Mouse (Mus musculus): ENCODE measurements at regions not wholly inside any gene's neighbourhood (a gene's known extent, or its start where the extent isn't known, plus 50 kb on each side); places are given as distances from the start of the nearest gene placed in this dataset.
"Not testable (repeated sequence)": the region's sequence is repeated elsewhere in the genome, so short reads cannot be mapped to it uniquely, and the experiment has no call there.

DNA sequence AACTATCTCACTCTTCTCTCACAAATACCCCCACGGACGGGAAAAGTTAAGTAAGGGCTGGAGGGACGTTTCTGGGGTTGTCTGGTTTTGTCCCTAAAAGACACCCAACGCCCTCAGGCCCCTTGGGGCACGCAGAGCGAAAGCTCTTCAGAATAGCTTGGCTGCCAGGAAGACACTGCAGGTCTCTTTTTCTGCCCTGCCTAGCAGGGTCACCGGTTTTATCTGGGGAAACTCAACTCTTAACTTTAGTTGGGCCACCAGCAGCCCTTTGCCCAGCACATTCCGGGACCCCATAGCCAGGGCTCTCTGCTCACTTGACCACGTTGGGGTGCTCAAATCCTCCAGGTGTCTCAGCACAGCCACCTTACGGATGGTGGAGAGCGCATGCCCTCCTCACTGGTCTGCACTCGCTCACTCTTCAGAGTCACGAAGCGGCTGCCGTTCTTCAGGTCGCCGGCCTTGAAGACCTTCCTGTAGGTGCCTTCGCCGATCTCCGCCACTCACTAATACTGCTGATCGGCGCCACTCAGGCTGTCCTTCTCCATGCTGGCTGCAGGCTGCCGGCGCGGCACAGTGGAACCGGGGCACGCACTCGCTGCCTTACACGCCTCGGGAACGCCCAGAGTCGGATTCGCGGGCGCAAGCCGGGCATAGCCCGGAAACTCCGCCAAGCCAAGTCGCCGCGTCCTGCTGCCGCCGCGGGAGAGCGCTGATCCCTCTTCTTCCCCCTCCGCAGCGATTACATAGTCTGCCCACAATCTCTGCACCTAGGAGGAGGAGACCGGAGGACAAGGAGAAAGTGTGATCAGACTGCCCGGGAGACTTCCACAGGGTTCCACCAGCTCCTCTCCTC lies 83.0 kb downstream of the Ulbp1 start:
- peak in 1 of 2 experiments; percentile 30 for DNase-seq (ENCODE audit: low spot score in 2 of 2)

DNA sequence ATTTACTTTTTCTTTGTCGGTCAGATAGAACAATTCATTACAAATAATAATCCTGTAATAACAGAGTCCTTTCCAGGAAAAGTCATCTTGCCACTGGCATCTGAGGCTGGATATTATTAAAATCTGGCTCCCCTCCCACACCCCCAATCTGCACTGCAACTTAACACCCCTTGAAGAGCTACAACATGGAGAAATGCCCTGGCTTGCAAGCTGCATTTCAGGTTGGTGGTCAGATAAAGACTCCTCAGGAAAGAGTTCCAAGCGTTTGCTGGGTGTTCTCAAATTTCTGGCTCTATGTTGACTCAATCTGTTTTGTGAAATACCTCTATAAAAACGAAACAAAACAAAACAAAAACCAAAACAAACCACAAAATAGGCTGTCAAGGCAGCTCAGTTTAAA lies 114.6 kb downstream of the Ulbp1 start:
- not testable (repeated sequence) for DNase-seq (ENCODE audit: low spot score in 2 of 2)

DNA sequence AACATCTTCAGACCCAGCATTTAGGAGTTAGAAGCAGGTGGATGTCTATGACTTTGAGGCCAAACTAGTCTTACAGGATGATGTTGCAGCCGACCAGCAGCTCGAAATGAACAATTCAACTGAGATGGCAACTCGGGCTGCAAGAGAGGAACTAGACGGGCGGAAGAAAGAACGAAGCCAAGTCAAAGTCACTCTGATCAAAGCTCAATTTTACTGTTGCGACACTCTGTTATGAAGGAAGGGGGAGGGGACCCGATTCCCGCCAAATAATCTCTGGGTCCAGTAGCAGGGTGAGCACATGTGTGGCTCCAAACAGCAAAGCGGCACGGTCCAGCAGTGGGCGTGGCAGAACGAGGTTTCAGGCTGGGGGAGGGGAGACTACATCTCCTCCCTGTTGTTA lies 129.1 kb downstream of the Ulbp1 start:
- not testable (repeated sequence) for DNase-seq (ENCODE audit: low spot score in 2 of 2)

GRCm38 (mm10) chr10:7343736-7344135 lies 129.7 kb downstream of the Ulbp1 start:
- not testable (repeated sequence) for DNase-seq (ENCODE audit: low spot score in 2 of 2)

DNA sequence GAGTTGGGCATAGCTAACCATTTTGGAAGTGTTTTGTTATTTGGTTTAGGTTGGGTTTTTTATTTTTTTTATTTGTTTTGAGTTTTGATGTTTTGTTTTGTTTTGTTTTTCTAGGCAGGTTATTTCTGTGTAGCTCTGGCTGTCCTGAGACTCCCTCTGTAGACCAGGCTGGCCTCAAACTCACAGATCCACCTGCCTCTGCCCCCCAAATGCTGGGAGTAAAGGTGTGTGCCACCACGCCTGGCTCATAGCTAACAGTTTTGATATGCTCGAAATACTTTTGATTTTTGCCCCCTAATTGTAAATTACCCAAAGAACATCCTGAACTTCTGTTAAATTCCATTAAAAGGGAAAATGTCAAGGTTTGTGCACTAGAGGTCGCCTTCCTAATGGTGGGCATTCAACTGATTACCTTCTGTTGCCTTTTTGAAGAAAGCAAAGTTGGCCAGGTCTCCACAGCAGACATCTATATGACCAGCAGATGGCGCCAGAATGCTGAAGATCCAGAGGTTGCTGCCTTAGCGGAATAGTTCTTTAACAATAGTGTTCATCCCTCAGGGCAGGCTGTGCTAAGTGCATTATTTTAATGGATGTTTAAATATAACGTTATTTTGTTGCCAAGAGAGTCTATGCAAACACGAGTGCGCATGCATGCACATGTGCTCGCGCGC lies 121.2 kb upstream of the Cnksr3 start:
- peak; percentile 78 to 80 for DNase-seq (ENCODE audit: low spot score in 2 of 2)

DNA sequence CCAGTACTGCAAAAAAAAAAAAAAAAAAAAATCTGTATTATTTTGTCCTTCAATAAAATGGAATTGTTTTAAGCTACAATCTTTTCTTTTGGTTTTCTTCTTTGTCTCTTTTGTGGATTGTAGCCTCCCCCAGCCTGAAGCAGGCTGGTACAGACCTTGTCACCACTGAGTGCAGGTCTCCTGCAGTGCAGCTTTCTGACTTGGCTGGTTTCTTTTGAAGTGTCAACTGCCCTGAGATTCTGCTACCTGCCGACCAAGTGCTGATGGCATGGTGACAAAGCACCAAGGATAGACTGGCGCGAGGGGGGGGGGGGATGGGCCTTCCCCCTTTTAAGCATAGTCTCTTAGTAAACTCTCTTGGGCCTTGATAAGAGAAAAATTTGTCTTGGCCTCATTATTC lies 116.2 kb upstream of the Cnksr3 start:
- no peak for DNase-seq (ENCODE audit: low spot score in 2 of 2)

DNA sequence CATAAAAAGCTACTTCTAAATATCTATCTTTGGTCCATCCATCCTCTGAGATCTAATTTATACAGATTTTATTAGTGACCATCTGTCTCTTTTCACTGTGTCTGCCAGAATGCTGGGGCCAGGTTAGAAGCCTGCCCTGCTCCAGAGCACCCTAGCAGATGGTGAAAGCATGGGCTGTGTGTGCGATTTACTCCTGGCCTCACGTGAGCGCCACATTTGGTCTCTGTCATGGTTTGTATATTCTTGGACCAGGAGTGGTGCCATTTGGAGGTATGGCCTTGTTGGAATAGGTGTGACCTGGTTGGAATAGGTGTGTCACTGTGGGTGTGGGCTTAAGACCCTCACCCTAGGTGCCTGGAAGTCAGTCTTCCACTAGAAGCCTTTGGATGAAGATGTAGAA lies 115.0 kb upstream of the Cnksr3 start:
- not testable (repeated sequence) for DNase-seq (ENCODE audit: low spot score in 2 of 2)

GRCm38 (mm10) chr10:7325074-7325473 lies 113.0 kb upstream of the Cnksr3 start:
- DNase-seq (ENCODE audit: low spot score in 2 of 2): no peak

DNA sequence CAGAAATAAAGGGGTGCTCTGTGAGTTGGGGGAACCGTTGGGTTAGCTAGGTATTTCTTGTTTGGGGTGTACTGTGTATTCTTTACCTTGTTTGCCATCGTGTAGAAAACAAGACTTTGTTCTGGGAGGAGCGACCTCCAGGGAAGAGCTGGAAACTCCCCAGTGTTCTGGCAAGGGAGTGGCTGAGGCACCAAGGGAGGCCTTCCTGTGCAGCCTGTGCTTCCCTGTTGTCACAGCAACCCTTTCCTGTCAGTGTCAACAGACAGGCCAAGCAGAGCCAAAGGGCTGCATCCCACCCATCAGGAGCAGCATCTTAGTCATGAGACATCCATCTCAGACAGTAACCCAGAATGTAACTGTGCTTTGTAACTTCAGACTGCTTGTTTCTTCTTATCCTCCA lies 111.2 kb upstream of the Cnksr3 start:
- no peak for DNase-seq (ENCODE audit: low spot score in 2 of 2)

DNA sequence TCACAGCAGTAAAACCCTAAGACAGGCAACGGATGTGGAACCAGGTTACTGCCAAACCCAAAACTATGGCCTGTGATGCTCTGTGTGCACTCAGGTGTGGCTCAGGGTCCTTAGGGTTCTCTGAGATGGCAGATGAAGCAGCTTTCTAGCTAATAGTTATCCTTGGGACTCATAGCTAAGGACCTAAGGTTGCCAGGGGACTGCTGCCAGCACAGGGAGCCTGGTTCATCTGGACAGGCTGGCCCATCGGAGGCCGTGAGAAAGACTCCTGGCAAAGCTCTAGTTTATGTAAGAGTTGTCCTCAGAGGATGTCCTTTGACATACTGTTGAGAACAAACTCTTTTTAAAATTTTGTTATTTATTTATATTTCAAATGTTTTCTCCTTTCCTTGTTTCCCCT lies 97.9 kb upstream of the Cnksr3 start:
- DNase-seq (ENCODE audit: low spot score in 2 of 2): no peak

GRCm38 (mm10) chr10:7305881-7306280 lies 93.8 kb upstream of the Cnksr3 start:
- DNase-seq (ENCODE audit: low spot score in 2 of 2): not testable (repeated sequence)

DNA sequence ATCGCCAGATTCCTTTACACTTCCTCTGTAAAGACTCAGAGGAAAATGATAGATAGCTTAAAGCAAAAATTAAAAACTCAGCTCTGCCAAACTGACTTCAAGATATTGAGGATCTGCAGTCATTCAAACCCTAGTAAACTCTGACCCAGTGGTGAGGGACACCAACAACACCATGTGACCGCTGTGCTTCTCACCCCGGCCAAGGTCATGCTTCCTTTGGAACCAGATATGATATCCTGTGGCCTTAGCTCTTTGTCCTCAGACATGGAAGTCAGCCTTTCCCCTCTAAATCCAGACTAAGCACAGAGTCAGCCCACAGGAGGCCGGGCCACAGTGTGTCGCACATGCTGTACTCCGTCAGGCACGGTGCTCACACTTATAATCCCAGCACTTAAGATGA lies 86.3 kb upstream of the Cnksr3 start:
- DNase-seq (ENCODE audit: low spot score in 2 of 2): no peak

GRCm38 (mm10) chr10:7295921-7296320 lies 83.9 kb upstream of the Cnksr3 start:
- no peak for DNase-seq (ENCODE audit: low spot score in 2 of 2)

- no peak for DNase-seq (ENCODE audit: low spot score in 2 of 2)
These were observed 81.2 kb upstream of the Cnksr3 start for GRCm38 (mm10) chr10:7293203-7293602.

GRCm38 (mm10) chr10:7289773-7290411 lies 77.9 kb upstream of the Cnksr3 start:
- DNase-seq (ENCODE audit: low spot score in 2 of 2): no peak

DNA sequence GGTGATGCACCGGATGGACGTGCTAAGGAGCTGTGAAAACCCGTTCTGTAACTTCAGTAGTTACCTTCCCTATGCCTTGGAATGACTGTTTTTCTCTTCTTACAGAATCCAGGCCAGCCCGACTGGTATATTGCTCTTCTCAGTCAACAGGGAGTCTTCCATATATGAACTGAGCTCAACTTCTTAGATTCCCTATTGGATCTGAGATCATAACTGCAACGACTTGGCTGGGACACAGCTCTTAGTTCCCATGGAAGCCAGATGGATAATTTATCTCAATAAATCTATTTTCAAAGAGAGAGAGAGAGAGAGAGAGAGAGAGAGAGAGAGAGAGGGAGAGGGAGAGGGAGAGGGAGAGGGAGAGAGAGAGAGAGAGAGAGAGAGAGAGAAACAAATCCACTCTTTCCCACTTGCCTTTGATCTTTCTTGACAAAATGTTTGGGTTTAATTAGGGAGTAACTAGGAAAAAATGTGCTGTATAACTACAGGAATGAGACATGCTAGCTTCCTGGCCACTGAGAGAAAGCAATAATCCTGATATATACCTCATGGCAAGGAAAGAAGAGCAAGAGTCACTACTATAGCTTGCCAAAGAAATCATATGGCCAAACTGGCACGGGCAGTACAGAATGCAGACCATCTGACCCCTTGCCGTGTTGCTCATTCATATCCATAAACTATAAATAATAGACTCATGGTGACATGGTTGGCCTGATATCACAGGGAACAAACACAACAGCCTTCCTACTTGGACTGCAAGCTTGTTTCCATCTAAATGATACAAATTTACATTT lies 73.3 kb upstream of the Cnksr3 start:
- DNase-seq (ENCODE audit: low spot score in 2 of 2): no peak

GRCm38 (mm10) chr10:7280429-7280828 lies 68.4 kb upstream of the Cnksr3 start:
- DNase-seq (ENCODE audit: low spot score in 2 of 2): no peak

- DNase-seq (ENCODE audit: low spot score in 2 of 2): no peak
These were observed 66.8 kb upstream of the Cnksr3 start for GRCm38 (mm10) chr10:7278820-7279219.

- no peak for DNase-seq (ENCODE audit: low spot score in 2 of 2)
These were observed 63.3 kb upstream of the Cnksr3 start for GRCm38 (mm10) chr10:7275357-7275756.

DNA sequence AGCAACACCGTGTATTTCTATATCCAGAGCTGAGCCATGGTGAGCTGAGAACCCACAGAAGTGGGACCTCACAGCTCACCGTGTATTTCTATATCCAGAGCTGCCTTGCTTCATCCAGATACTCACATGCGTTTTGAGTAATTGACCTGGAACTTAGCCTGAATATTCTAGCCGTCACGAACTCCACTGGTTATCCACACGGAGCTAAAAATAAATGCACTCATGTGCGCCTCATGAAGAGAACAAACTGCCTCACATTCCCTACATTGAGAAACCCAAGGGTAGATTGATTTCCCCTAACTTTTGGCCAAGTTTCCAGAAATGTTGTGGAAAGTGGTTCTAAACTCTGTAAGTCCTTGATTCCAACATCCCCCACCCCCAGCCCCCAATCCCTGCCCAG lies 62.4 kb upstream of the Cnksr3 start:
- no peak for DNase-seq (ENCODE audit: low spot score in 2 of 2)

DNA sequence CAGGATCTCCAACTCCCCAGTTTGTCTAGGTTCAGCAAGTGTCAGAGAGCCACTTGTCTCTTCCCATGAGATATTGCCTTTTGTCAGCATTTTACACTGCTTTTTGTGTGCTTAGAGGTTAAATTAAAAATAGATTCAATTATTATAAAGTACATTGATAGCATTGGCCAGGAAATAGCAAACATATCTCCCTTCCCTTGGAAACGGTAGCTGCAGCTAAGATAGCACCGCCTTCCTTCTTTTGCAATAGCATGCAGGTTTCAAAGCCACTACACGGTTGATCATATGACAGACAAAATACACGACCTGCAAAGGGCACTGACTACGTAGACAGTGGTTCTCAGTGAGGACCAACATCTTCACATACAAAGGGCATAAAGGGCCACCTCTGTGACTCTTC lies 59.1 kb upstream of the Cnksr3 start:
- no peak for DNase-seq (ENCODE audit: low spot score in 2 of 2)
